Mouse (Mus musculus): ENCODE data around the gene Mtnr1b. TPM values are rescaled to one million over a fixed set of nuclear protein-coding genes. Genes with fewer than 3 reads are reported as not detected.

Gene Mtnr1b
- polyA plus RNA-seq (2014; fragmentation: Nextera tagmentation; extraction: Ambion mirVana), result not detected in 2 replicates

- DNase-seq (ENCODE audit: low spot score) (no peak), ATAC-seq (ENCODE audit: insufficient number of reproducible peaks, low FRiP score, low TSS enrichment, low read depth) (no peak)
- no peak within 1 kb of the TSS for H3K4me2 ChIP-seq (ENCODE audit: low read depth, severe bottlenecking)
- H3K9ac ChIP-seq (ENCODE audit: low read length), result no peak within 1 kb of the TSS
- H3K36me3 ChIP-seq (ENCODE audit: control insufficient read depth, insufficient read depth, low read length), result no peaks in the 10 kb centered on the region
- no peak within 1 kb of the TSS for H3K27ac ChIP-seq (replicated peaks; ENCODE audit: low read depth, low read length)
- no peaks in the 10 kb centered on the region for H3K4me1 ChIP-seq (ENCODE audit: control insufficient read depth, insufficient read depth, low read length)
- 54% methylated on average over 19 of the region's 19 CpGs for WGBS
- no peak within 1 kb of the TSS for H3K4me3 ChIP-seq (ENCODE audit: low read depth, low read length)
- no peaks in the 10 kb centered on the region for H3K9me3 ChIP-seq (ENCODE audit: control insufficient read depth, low read length)
- peaks cover 5% of the 10 kb centered on the region; the same call in 1 of the 2 replicates for H3K27me3 ChIP-seq (ENCODE audit: control insufficient read depth, insufficient read depth, low read length)
Observed at GRCm38 (mm10) chr9:15874506-15875160, at the start of gene Mtnr1b. TSS of gene Mtnr1b (minus strand) at chr9:15874556.

GRCm38 (mm10) chr9:15920271-15920670 is 45.9 kb upstream of the Mtnr1b start:
- Histone ChIP-seq H3K27me3 (ENCODE audit: control insufficient read depth, insufficient read depth, low read length) (no peaks in the 10 kb centered on the region), H3K9me3 (ENCODE audit: control insufficient read depth, low read length) (no peaks in the 10 kb centered on the region), H3K4me3 (ENCODE audit: low read depth, low read length) (no peak overlapping the region), H3K27ac (replicated peaks; ENCODE audit: low read depth, low read length) (no peak overlapping the region), H3K36me3 (ENCODE audit: control insufficient read depth, insufficient read depth, low read length) (no peaks in the 10 kb centered on the region), H3K4me1 (ENCODE audit: control insufficient read depth, insufficient read depth, low read length) (no peaks in the 10 kb centered on the region), H3K4me2 (ENCODE audit: low read depth, severe bottlenecking) (no peak overlapping the region), H3K9ac (ENCODE audit: low read length) (no peak overlapping the region)
- DNase-seq (ENCODE audit: low spot score), result no peak
- no peak for ATAC-seq (ENCODE audit: insufficient number of reproducible peaks, low FRiP score, low TSS enrichment, low read depth)
- WGBS, result 88% methylated on average over 4 of the region's 4 CpGs

GRCm38 (mm10) chr9:15919373-15920005 is 45.1 kb upstream of the Mtnr1b start:
- WGBS, result 58% methylated on average over 5 of the region's 5 CpGs
- no peaks in the 10 kb centered on the region for H3K9me3 ChIP-seq (ENCODE audit: control insufficient read depth, low read length)
- H3K36me3 ChIP-seq (ENCODE audit: control insufficient read depth, insufficient read depth, low read length), result no peaks in the 10 kb centered on the region
- H3K9ac ChIP-seq (ENCODE audit: low read length), result no peak overlapping the region
- H3K27me3 ChIP-seq (ENCODE audit: control insufficient read depth, insufficient read depth, low read length), result no peaks in the 10 kb centered on the region
- no peak for ATAC-seq (ENCODE audit: insufficient number of reproducible peaks, low FRiP score, low TSS enrichment, low read depth)
- H3K4me1 ChIP-seq (ENCODE audit: control insufficient read depth, insufficient read depth, low read length), result no peaks in the 10 kb centered on the region
- H3K27ac ChIP-seq (replicated peaks; ENCODE audit: low read depth, low read length), result no peak overlapping the region
- no peak overlapping the region for H3K4me3 ChIP-seq (ENCODE audit: low read depth, low read length)
- H3K4me2 ChIP-seq (ENCODE audit: low read depth, severe bottlenecking), result no peak overlapping the region
- DNase-seq (ENCODE audit: low spot score), result no peak

- no peaks in the 10 kb centered on the region for H3K27me3 ChIP-seq (ENCODE audit: control insufficient read depth, insufficient read depth, low read length)
- H3K4me3 ChIP-seq (ENCODE audit: low read depth, low read length), result no peak overlapping the region
- no peak for DNase-seq (ENCODE audit: low spot score)
- H3K9me3 ChIP-seq (ENCODE audit: control insufficient read depth, low read length), result no peaks in the 10 kb centered on the region
- no peak overlapping the region for H3K27ac ChIP-seq (replicated peaks; ENCODE audit: low read depth, low read length)
- H3K4me2 ChIP-seq (ENCODE audit: low read depth, severe bottlenecking), result no peak overlapping the region
- ATAC-seq (ENCODE audit: insufficient number of reproducible peaks, low FRiP score, low TSS enrichment, low read depth), result no peak
- H3K9ac ChIP-seq (ENCODE audit: low read length), result no peak overlapping the region
- H3K36me3 ChIP-seq (ENCODE audit: control insufficient read depth, insufficient read depth, low read length), result no peaks in the 10 kb centered on the region
- no peaks in the 10 kb centered on the region for H3K4me1 ChIP-seq (ENCODE audit: control insufficient read depth, insufficient read depth, low read length)
Observed at GRCm38 (mm10) chr9:15916600-15916999, 42.2 kb upstream of the Mtnr1b start.

GRCm38 (mm10) chr9:15912735-15913134 is 38.4 kb upstream of the Mtnr1b start:
- ATAC-seq (ENCODE audit: insufficient number of reproducible peaks, low FRiP score, low TSS enrichment, low read depth), result no peak
- Histone ChIP-seq H3K9me3 (ENCODE audit: control insufficient read depth, low read length) (no peaks in the 10 kb centered on the region), H3K27me3 (ENCODE audit: control insufficient read depth, insufficient read depth, low read length) (no peaks in the 10 kb centered on the region), H3K4me1 (ENCODE audit: control insufficient read depth, insufficient read depth, low read length) (no peaks in the 10 kb centered on the region), H3K4me3 (ENCODE audit: low read depth, low read length) (no peak overlapping the region), H3K9ac (ENCODE audit: low read length) (no peak overlapping the region), H3K4me2 (ENCODE audit: low read depth, severe bottlenecking) (no peak overlapping the region), H3K36me3 (ENCODE audit: control insufficient read depth, insufficient read depth, low read length) (no peaks in the 10 kb centered on the region), H3K27ac (replicated peaks; ENCODE audit: low read depth, low read length) (no peak overlapping the region)
- WGBS, result 44% methylated on average over 1 of the region's 1 CpGs
- DNase-seq (ENCODE audit: low spot score), result no peak

- Histone ChIP-seq H3K27ac (replicated peaks; ENCODE audit: low read depth, low read length) (no peak overlapping the region), H3K9ac (ENCODE audit: low read length) (no peak overlapping the region), H3K27me3 (ENCODE audit: control insufficient read depth, insufficient read depth, low read length) (no peaks in the 10 kb centered on the region), H3K4me2 (ENCODE audit: low read depth, severe bottlenecking) (no peak overlapping the region), H3K4me3 (ENCODE audit: low read depth, low read length) (no peak overlapping the region), H3K9me3 (ENCODE audit: control insufficient read depth, low read length) (no peaks in the 10 kb centered on the region), H3K4me1 (ENCODE audit: control insufficient read depth, insufficient read depth, low read length) (no peaks in the 10 kb centered on the region), H3K36me3 (ENCODE audit: control insufficient read depth, insufficient read depth, low read length) (no peaks in the 10 kb centered on the region)
- ATAC-seq (ENCODE audit: insufficient number of reproducible peaks, low FRiP score, low TSS enrichment, low read depth) (no peak), DNase-seq (ENCODE audit: low spot score) (no peak)
- WGBS, result 73% methylated on average over 2 of the region's 2 CpGs
Observed at GRCm38 (mm10) chr9:15909397-15910113, 35.2 kb upstream of the Mtnr1b start.

- WGBS, result 76% methylated on average over 9 of the region's 9 CpGs
- DNase-seq (ENCODE audit: low spot score), result no peak
- Histone ChIP-seq H3K4me3 (ENCODE audit: low read depth, low read length) (no peak overlapping the region), H3K27ac (replicated peaks; ENCODE audit: low read depth, low read length) (no peak overlapping the region), H3K4me2 (ENCODE audit: low read depth, severe bottlenecking) (no peak overlapping the region), H3K4me1 (ENCODE audit: control insufficient read depth, insufficient read depth, low read length) (no peaks in the 10 kb centered on the region), H3K27me3 (ENCODE audit: control insufficient read depth, insufficient read depth, low read length) (no peaks in the 10 kb centered on the region), H3K9me3 (ENCODE audit: control insufficient read depth, low read length) (no peaks in the 10 kb centered on the region), H3K36me3 (ENCODE audit: control insufficient read depth, insufficient read depth, low read length) (no peaks in the 10 kb centered on the region), H3K9ac (ENCODE audit: low read length) (no peak overlapping the region)
- ATAC-seq (ENCODE audit: insufficient number of reproducible peaks, low FRiP score, low TSS enrichment, low read depth), result no peak
Observed at GRCm38 (mm10) chr9:15903948-15904750, 29.8 kb upstream of the Mtnr1b start.

GRCm38 (mm10) chr9:15898112-15898511 is 23.8 kb upstream of the Mtnr1b start:
- Histone ChIP-seq H3K9ac (ENCODE audit: low read length) (no peak overlapping the region), H3K4me1 (ENCODE audit: control insufficient read depth, insufficient read depth, low read length) (no peaks in the 10 kb centered on the region), H3K9me3 (ENCODE audit: control insufficient read depth, low read length) (no peaks in the 10 kb centered on the region), H3K27me3 (ENCODE audit: control insufficient read depth, insufficient read depth, low read length) (no peaks in the 10 kb centered on the region), H3K36me3 (ENCODE audit: control insufficient read depth, insufficient read depth, low read length) (no peaks in the 10 kb centered on the region), H3K4me2 (ENCODE audit: low read depth, severe bottlenecking) (no peak overlapping the region), H3K4me3 (ENCODE audit: low read depth, low read length) (no peak overlapping the region), H3K27ac (replicated peaks; ENCODE audit: low read depth, low read length) (no peak overlapping the region)
- DNase-seq (ENCODE audit: low spot score) (no peak), ATAC-seq (ENCODE audit: insufficient number of reproducible peaks, low FRiP score, low TSS enrichment, low read depth) (no peak)
- 80% methylated on average over 2 of the region's 2 CpGs for WGBS

Data from limb, embryonic 11.5 days (tissue).